Mouse (Mus musculus) 3T3-L1 (cell line): Measurements from ENCODE around the gene B3glct.

Experiments used
- DNase-seq: peaks from one replicate; pipeline ENCODE4 v3.0.0-alpha.2; 2015; ENCODE audit warnings: low read depth, low spot score

Gene B3glct

GRCm38 (mm10) chr5:149678100-149678989, at the start of gene B3glct:
Gene B3glct, plus strand, starts transcription at chr5:149678230.
- DNase-seq, result peak; percentile 73

- DNase-seq, result no peak
Observed at GRCm38 (mm10) chr5:149634409-149635035, 43.5 kb upstream of the B3glct start.

GRCm38 (mm10) chr5:149635556-149635955, 42.5 kb upstream of the B3glct start:
- DNase-seq, result peak; percentile 62

- peak; percentile 100 for DNase-seq
Observed at GRCm38 (mm10) chr5:149636075-149636920, 41.7 kb upstream of the B3glct start, which contains the start of gene Hsph1. Gene Hsph1, minus strand, starts transcription at chr5:149636376.

- DNase-seq, result peak; percentile 27
Observed at GRCm38 (mm10) chr5:149637306-149637705, 40.7 kb upstream of the B3glct start.

GRCm38 (mm10) chr5:149641277-149641892, 36.6 kb upstream of the B3glct start:
- DNase-seq, result peak; percentile 58

GRCm38 (mm10) chr5:149642366-149642765, 35.7 kb upstream of the B3glct start:
- peak; percentile 74 for DNase-seq

GRCm38 (mm10) chr5:149642783-149643509, 35.1 kb upstream of the B3glct start:
- DNase-seq, result no peak

GRCm38 (mm10) chr5:149647367-149648115, 30.5 kb upstream of the B3glct start:
- no peak for DNase-seq

GRCm38 (mm10) chr5:149648196-149648595, 29.8 kb upstream of the B3glct start:
- DNase-seq, result no peak

GRCm38 (mm10) chr5:149648895-149649406, 29.1 kb upstream of the B3glct start:
- no peak for DNase-seq

GRCm38 (mm10) chr5:149649499-149650178, 28.4 kb upstream of the B3glct start:
- no peak for DNase-seq

- no peak for DNase-seq
Observed at GRCm38 (mm10) chr5:149650179-149650553, 27.9 kb upstream of the B3glct start.

- DNase-seq, result no peak
Observed at GRCm38 (mm10) chr5:149655636-149656035, 22.4 kb upstream of the B3glct start.

GRCm38 (mm10) chr5:149658022-149658421, 20.0 kb upstream of the B3glct start:
- DNase-seq, result no peak

- DNase-seq, result no peak
Observed at GRCm38 (mm10) chr5:149658741-149659413, 19.2 kb upstream of the B3glct start.

- DNase-seq, result no peak
Observed at GRCm38 (mm10) chr5:149659414-149659780, 18.6 kb upstream of the B3glct start.

GRCm38 (mm10) chr5:149661428-149661827, 16.6 kb upstream of the B3glct start:
- no peak for DNase-seq

- DNase-seq, result no peak
Observed at GRCm38 (mm10) chr5:149662980-149663379, 15.1 kb upstream of the B3glct start.
